Mouse (Mus musculus) midbrain, postnatal 0 days (tissue): ENCODE results near the gene Apex1. TPM values are rescaled to one million over a fixed set of nuclear protein-coding genes. Genes with fewer than 3 reads are reported as not detected.
"Not testable (repeated sequence)": the region's sequence is repeated elsewhere in the genome, so short reads cannot be mapped to it uniquely, and the experiment has no call there.

Experiments used
- ATAC-seq: fragments of 200-750 bp; cut with Nextera tagmentation; 2 replicates; pipeline ENCODE4 v1.8.0; 2017; ENCODE audit warnings: moderate number of reproducible peaks, mild to moderate bottlenecking, moderate TSS enrichment, moderate library complexity; ENCODE audit not compliant: low FRiP score
- DNase-seq: peaks from one replicate; pipeline ENCODE4 v3.0.0-alpha.2; 2015; ENCODE audit warnings: low spot score
- H3K27ac ChIP-seq: fragments of 300-500 bp; sonication (generic); 2 replicates; pipeline ENCODE4 v1.5.1; 2014; ENCODE audit warnings: low read depth, mild to moderate bottlenecking, low read length, mixed read lengths
- H3K27me3 ChIP-seq: fragments of 300-500 bp; sonication (generic); 2 replicates; pipeline ENCODE4 v1.6.1; 2014; ENCODE audit warnings: low read length, control low read depth, mixed read lengths; ENCODE audit not compliant: insufficient read depth
- H3K36me3 ChIP-seq: fragments of 300-500 bp; sonication (generic); 2 replicates; pipeline ENCODE4 v1.6.1; 2014; ENCODE audit warnings: low read length, control low read depth, mixed read lengths; ENCODE audit not compliant: insufficient read depth
- H3K4me1 ChIP-seq: fragments of 300-500 bp; sonication (generic); 2 replicates; pipeline ENCODE4 v1.6.1; 2014; ENCODE audit warnings: mild to moderate bottlenecking, control low read depth, antibody characterized with exemption, low read length, mixed read lengths; ENCODE audit not compliant: insufficient read depth
- H3K4me2 ChIP-seq: fragments of 300-500 bp; sonication (generic); 2 replicates; pipeline ENCODE4 v1.6.1; 2014; ENCODE audit warnings: low read depth, mild to moderate bottlenecking, low read length, mixed read lengths; ENCODE audit not compliant: poor library complexity, severe bottlenecking
- H3K4me3 ChIP-seq: fragments of 300-500 bp; sonication (generic); 2 replicates; pipeline ENCODE4 v1.5.1; 2014; ENCODE audit warnings: low read depth, mild to moderate bottlenecking, low read length, moderate library complexity
- H3K9ac ChIP-seq: fragments of 300-500 bp; sonication (generic); replicated peaks from 2 replicates; pipeline ENCODE4 v1.6.1; 2014; ENCODE audit warnings: mild to moderate bottlenecking, low read length, moderate library complexity, mixed read lengths; ENCODE audit not compliant: poor library complexity, severe bottlenecking
- H3K9me3 ChIP-seq: fragments of 300-500 bp; sonication (generic); 2 replicates; pipeline ENCODE4 v1.6.1; 2016; ENCODE audit warnings: low read length, control low read depth
- CTCF ChIP-seq: IDR thresholded peaks from 2 replicates; pipeline ENCODE4 v1.5.1; 2016; ENCODE audit warnings: antibody characterized with exemption, mild to moderate bottlenecking
- WGBS: fragments of 180-500 bp; shearing (Covaris S2); extraction: QIAGEN DNeasy Blood & Tissue Kit; methylation state at CpG from one replicate; pipeline ENCODE4 v1.1.7; 2014; 5-methylcytosine and 5-hydroxymethylcytosine counted together
- polyA plus RNA-seq: library from polyadenylated mRNA; unstranded; fragments of >200 nt; fragmentation: Nextera tagmentation; extraction: Ambion mirVana; gene quantifications from 2 replicates; pipeline ENCODE4 v1.2.1, GENCODE M21; 2015
- total RNA-seq: library from RNA; depleted of rRNA; stranded (reverse); fragments of >200 nt; gene quantifications from 2 replicates; pipeline ENCODE4 v1.2.3, GENCODE M21; 2014

Gene Apex1
- total and polyA plus RNA-seq, 2 experiments from 2014 or later: 79.9 to 150 TPM

GRCm38 (mm10) chr14:50958289-50958995 lies 33.7 kb downstream of the Apex1 start:
- H3K4me3 ChIP-seq, H3K36me3 ChIP-seq, H3K27me3 ChIP-seq, ATAC-seq, H3K27ac ChIP-seq, H3K9me3 ChIP-seq, H3K4me1 ChIP-seq, H3K4me2 ChIP-seq, DNase-seq, H3K9ac ChIP-seq: not testable (repeated sequence)
- 88% methylated on average over 5 of the region's 5 CpGs for WGBS

GRCm38 (mm10) chr14:50968216-50968980 lies 43.6 kb downstream of the Apex1 start:
- no peak for TF ChIP-seq CTCF
- DNase-seq: no peak
- H3K36me3 ChIP-seq: no peaks in the 10 kb centered on the region
- H3K4me1 ChIP-seq: no peaks in the 10 kb centered on the region
- ATAC-seq: no peak
- no peak overlapping the region for H3K4me2 ChIP-seq
- 61% methylated on average over 5 of the region's 5 CpGs for WGBS
- H3K27ac ChIP-seq: no peak overlapping the region
- H3K9ac ChIP-seq: no peak overlapping the region
- no peaks in the 10 kb centered on the region for H3K9me3 ChIP-seq
- no peak overlapping the region for H3K4me3 ChIP-seq
- H3K27me3 ChIP-seq: no peaks in the 10 kb centered on the region

GRCm38 (mm10) chr14:50969041-50969440 lies 44.3 kb downstream of the Apex1 start:
- DNase-seq (peak; percentile 27), ATAC-seq (no peak)
- no peak for TF ChIP-seq CTCF
- Histone ChIP-seq H3K36me3 (no peaks in the 10 kb centered on the region), H3K4me3 (no peak overlapping the region), H3K27ac (no peak overlapping the region), H3K9me3 (no peaks in the 10 kb centered on the region), H3K4me1 (no peaks in the 10 kb centered on the region), H3K4me2 (no peak overlapping the region), H3K9ac (no peak overlapping the region), H3K27me3 (no peaks in the 10 kb centered on the region)
- 13% methylated on average over 1 of the region's 1 CpGs for WGBS

- H3K36me3 ChIP-seq: no peaks in the 10 kb centered on the region
- H3K4me1 ChIP-seq: no peaks in the 10 kb centered on the region
- TF ChIP-seq CTCF: no peak
- no peaks in the 10 kb centered on the region for H3K9me3 ChIP-seq
- no peaks in the 10 kb centered on the region for H3K27me3 ChIP-seq
- DNase-seq: peak; percentile 65
- H3K27ac ChIP-seq: peak overlapping the region; percentile 26
- peak; percentile 35; the same call in 1 of the 2 replicates for ATAC-seq
- 9% methylated on average over 12 of the region's 12 CpGs for WGBS
- no peak overlapping the region for H3K4me3 ChIP-seq
- no peak overlapping the region for H3K9ac ChIP-seq
- peak overlapping the region; percentile 16; the same call in 1 of the 2 replicates for H3K4me2 ChIP-seq
These were observed 45.1 kb downstream of the Apex1 start for GRCm38 (mm10) chr14:50969558-50970544.

GRCm38 (mm10) chr14:50970822-50971221 lies 46.1 kb downstream of the Apex1 start:
- H3K9ac ChIP-seq: no peak overlapping the region
- no peak overlapping the region for H3K4me3 ChIP-seq
- DNase-seq: no peak
- no peak for TF ChIP-seq CTCF
- no peaks in the 10 kb centered on the region for H3K27me3 ChIP-seq
- no peak overlapping the region for H3K27ac ChIP-seq
- no peaks in the 10 kb centered on the region for H3K9me3 ChIP-seq
- ATAC-seq: no peak
- no peaks in the 10 kb centered on the region; the same call in 1 of the 2 replicates for H3K4me1 ChIP-seq
- 91% methylated on average over 1 of the region's 1 CpGs for WGBS
- H3K4me2 ChIP-seq: no peak overlapping the region
- H3K36me3 ChIP-seq: no peaks in the 10 kb centered on the region

- not testable (repeated sequence) for H3K4me3 ChIP-seq
- 98% methylated on average over 5 of the region's 5 CpGs for WGBS
These were observed 48.3 kb downstream of the Apex1 start for GRCm38 (mm10) chr14:50973054-50973453.

More at GRCm38 (mm10) chr14:50973054-50973453, 48.3 kb downstream of the Apex1 start:
- not testable (repeated sequence) for H3K27ac ChIP-seq, H3K4me1 ChIP-seq, H3K4me2 ChIP-seq, H3K9ac ChIP-seq, DNase-seq, ATAC-seq, H3K27me3 ChIP-seq, H3K9me3 ChIP-seq, H3K36me3 ChIP-seq
